Mouse (Mus musculus): ENCODE results near the gene Gm47995.

DNA sequence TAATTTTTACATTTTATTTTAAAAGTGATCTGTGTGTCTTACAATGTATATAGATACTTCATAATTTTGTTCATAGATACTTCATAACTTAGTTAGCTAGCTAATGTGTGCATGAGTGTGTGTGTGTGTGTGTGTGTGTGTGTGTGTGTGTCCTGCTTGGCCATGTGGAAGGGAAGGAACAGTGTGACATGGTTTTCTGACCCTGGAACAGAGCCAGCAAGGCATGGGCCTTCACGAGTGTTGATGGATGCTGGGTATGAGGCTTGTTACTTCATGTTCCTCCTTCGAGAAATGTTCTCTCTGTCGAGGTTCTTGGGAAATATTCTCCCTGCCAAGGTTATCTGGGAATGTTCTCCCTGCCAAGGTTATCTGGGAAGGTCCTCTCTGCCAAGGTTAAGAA lies 35.5 kb downstream of the Gm47995 start:
- TF ChIP-seq CTCF (IDR thresholded peaks at IDR 0.05; ENCODE audit: borderline replicate concordance, insufficient read depth, low read depth, low read length), result no peak
- TF ChIP-seq POLR2A (IDR thresholded peaks at IDR 0.05; ENCODE audit: borderline replicate concordance, insufficient read depth, low read length), result no peak

All from cerebellum, adult 2 months (tissue).